Mouse (Mus musculus) kidney, postnatal 36 days (tissue): ENCODE data around the gene Ston1.

Source experiments
- DNase-seq, 2 experiments: peaks; one replicate each; pipeline ENCODE4 v3.0.0; 2021 to 2022; ENCODE audit warnings: mixed read lengths in 2 of 2

Gene Ston1

DNA sequence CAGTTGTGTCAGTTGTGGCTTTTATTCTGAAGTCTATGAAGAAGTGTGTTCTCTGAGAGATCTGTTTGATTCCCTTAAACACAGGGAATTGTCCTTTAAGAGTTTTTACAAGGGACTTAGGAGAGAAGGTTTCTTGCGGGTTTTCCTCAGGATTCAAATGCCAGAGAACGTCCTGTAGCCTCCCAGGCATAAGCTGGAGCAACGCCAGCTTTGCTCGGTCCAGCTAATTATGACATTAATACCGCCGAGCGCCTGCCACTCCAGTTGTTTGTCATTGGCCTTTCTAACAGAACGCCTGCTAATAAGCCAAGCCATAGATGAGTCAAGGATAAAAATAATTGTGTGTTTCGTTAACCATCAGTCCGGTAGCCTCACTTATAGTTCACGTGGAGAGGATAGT is 90.7 kb downstream of the Ston1 start:
- DNase-seq: no peak

DNA sequence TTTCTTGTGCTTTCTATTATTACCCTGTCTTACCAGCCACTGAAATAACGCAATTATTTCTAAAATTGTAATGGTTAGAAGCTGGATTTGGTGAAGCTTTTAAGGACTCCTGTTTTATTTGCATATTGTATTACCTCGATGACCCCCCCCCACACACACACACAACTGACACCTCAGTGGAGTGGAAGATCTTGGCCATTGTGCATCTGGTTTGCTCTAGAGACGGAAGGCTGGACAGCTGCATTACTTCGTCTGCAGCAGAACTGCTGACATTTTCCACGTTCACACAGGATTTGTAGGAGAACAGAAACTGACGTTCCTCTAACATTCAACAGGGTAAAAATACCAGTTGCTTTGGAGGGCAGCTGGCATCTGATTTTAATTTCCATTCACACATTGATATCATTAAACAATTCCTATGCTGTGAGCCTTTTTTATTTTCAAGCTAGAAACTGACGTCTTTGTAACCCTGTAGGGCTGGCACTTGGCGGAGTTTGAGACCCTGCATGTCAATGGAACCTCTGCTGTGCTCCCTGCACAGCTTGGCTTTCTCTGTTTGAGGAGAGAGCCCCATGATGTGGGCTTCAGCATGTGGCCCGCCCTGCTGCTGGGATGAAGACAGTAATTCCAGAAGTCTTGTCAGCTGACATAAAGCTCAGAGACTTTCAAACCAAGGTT is 99.3 kb downstream of the Ston1 start:
- no peak for DNase-seq

DNA sequence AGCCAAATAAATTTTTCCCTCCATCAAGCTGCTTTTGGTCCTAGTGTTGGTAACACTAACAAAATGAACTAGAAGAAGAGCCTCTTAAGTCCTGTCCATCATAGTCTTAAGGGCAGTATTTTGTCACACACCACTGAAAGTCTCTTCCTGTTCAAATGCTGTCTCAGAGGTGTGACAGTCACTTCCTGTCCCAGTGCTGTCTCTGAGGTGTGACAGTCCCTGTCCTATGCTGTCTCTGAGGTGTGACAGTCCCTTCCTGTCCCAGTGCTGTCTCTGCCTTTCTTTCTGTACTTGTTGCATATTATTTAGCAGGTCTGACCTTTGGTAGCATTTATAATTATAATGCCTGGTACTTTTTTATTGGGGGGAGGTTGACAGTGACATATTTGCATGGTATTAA is 103.4 kb downstream of the Ston1 start:
- DNase-seq: no peak

DNA sequence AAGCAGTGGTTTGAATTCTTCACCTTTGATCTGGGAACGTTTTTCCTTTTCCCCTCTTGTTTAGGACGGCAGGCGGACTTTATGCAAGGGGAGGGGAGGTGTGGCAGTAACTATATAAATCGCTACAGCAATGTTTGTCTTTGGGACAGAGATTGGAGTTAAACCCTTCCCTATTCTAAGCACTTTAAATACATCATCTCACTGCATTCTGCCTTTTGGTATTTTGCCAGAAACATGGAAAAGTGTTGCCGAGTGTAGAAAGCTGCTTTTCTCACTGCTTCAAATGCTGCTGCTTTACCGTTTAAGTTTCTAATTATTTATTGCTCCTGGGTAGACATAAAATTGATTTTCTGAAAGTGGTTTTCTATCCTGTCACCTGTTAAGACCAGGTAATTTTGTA is 104.9 kb downstream of the Ston1 start:
- no peak for DNase-seq

DNA sequence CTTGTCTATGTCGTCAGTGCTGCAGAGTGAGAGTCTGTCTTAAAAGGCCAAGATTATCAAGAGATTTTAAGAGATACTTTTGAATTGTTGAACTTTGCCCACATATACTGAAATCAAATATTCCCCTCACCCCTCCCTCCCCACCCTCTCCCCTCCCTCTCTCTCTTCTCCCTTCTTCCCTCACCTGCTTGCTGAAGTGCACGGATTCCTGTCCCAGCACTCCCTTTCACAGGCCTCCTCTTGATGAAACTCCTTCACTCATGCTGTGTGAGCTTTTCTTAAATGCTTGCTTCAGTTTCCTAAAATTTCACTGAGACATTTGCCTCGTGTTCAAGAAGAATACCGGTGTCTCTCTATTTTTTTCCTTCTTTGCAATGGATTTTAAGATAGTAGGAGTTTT is 105.6 kb downstream of the Ston1 start:
- no peak for DNase-seq

DNA sequence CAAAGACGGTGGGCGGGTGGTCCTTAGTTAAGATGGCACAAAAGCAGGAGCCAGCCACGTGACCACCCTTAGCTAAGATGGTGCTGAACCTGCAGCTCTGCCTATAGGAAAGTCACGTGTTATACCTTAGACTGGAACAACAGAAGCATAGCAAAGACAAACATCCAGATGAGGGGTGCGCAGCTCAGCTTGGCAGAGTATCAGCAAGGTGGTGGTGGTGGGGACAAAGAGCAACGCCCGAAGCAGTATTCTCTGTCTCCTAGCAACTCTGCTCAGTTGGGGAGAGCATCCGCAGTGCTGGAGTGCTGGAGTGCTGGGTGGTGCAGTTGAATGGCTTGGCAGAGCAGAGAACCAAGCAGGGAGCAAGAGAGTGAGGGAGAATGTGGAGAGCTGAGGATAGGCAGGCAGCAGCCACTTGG is 108.8 kb downstream of the Ston1 start:
- no peak for DNase-seq
